Mouse (Mus musculus) kidney, postnatal 0 days (tissue): Measurements from ENCODE around the gene Pex11b. TPM values are rescaled to one million over a fixed set of nuclear protein-coding genes. Genes with fewer than 3 reads are reported as not detected.
A peak's percentile ranks its signal among the peaks of the same experiment; 100 is the strongest.

ENCODE experiments used
- ATAC-seq: fragments of 200-750 bp; cut with Nextera tagmentation; replicated peaks from 2 replicates; pipeline ENCODE4 v1.8.0; 2017; ENCODE audit warnings: low read depth, moderate number of reproducible peaks, moderate TSS enrichment, moderate library complexity; ENCODE audit not compliant: low FRiP score
- DNase-seq: peaks from one replicate; pipeline ENCODE4 v3.0.0-alpha.2; 2016; ENCODE audit warnings: low spot score
- H3K27ac ChIP-seq: fragments of 300-500 bp; sonication (generic); 2 replicates; pipeline ENCODE4 v1.5.1; 2014; ENCODE audit warnings: mild to moderate bottlenecking
- H3K27me3 ChIP-seq: fragments of 300-500 bp; sonication (generic); 2 replicates; pipeline ENCODE4 v1.6.1; 2014; ENCODE audit warnings: low read length, mixed read lengths; ENCODE audit not compliant: insufficient read depth
- H3K36me3 ChIP-seq: fragments of 300-500 bp; sonication (generic); 2 replicates; pipeline ENCODE4 v1.6.1; 2014; ENCODE audit warnings: low read length, mixed read lengths; ENCODE audit not compliant: insufficient read depth
- H3K4me1 ChIP-seq: fragments of 300-500 bp; sonication (generic); replicated peaks from 2 replicates; pipeline ENCODE4 v1.6.1; 2014; ENCODE audit warnings: antibody characterized with exemption, low read length, mixed read lengths; ENCODE audit not compliant: insufficient read depth
- H3K4me2 ChIP-seq: fragments of 300-500 bp; sonication (generic); 2 replicates; pipeline ENCODE4 v1.6.1; 2014; ENCODE audit warnings: mild to moderate bottlenecking, low read length, moderate library complexity, mixed read lengths
- H3K4me3 ChIP-seq: fragments of 300-500 bp; sonication (generic); replicated peaks from 2 replicates; pipeline ENCODE4 v1.5.1; 2014; ENCODE audit warnings: low read depth, low read length
- H3K9ac ChIP-seq: fragments of 300-500 bp; sonication (generic); 2 replicates; pipeline ENCODE4 v1.6.1; 2014; ENCODE audit warnings: low read depth, low read length
- H3K9me3 ChIP-seq: fragments of 300-500 bp; sonication (generic); replicated peaks from 2 replicates; pipeline ENCODE4 v1.6.1; 2016; ENCODE audit warnings: low read length, inconsistent platforms, mixed read lengths
- CTCF ChIP-seq: IDR thresholded peaks from 2 replicates; pipeline ENCODE4 v1.5.1; 2016; ENCODE audit warnings: antibody characterized with exemption, low read depth, mild to moderate bottlenecking, moderate library complexity
- WGBS: fragments of 180-500 bp; shearing (Covaris S2); extraction: QIAGEN DNeasy Blood & Tissue Kit; methylation state at CpG from one replicate; pipeline ENCODE4 v1.1.7; 2014; 5-methylcytosine and 5-hydroxymethylcytosine counted together
- polyA plus RNA-seq: library from polyadenylated mRNA; unstranded; fragments of >200 nt; fragmentation: Nextera tagmentation; extraction: Ambion mirVana; gene quantifications from 2 replicates; pipeline ENCODE4 v1.2.1, GENCODE M21; 2015

Gene Pex11b
- polyA plus RNA-seq, 1 experiment from 2014 or later, result 70.1 TPM

GRCm38 (mm10) chr3:96688854-96689253 is 53.7 kb downstream of the Pex11b start:
- H3K27ac ChIP-seq, result no peak overlapping the region
- no peaks in the 10 kb centered on the region for H3K36me3 ChIP-seq
- H3K4me1 ChIP-seq, result no peaks in the 10 kb centered on the region
- H3K4me2 ChIP-seq, result no peak overlapping the region
- DNase-seq, result no peak
- no peaks in the 10 kb centered on the region for H3K27me3 ChIP-seq
- H3K9me3 ChIP-seq, result no peaks in the 10 kb centered on the region
- no peak for ATAC-seq
- no peak overlapping the region for H3K9ac ChIP-seq
- H3K4me3 ChIP-seq, result no peak overlapping the region
- no peak for TF ChIP-seq CTCF
- 80% methylated on average over 11 of the region's 11 CpGs for WGBS

- Histone ChIP-seq H3K4me3 (no peak overlapping the region), H3K36me3 (no peaks in the 10 kb centered on the region), H3K9ac (no peak overlapping the region), H3K4me2 (no peak overlapping the region), H3K27ac (no peak overlapping the region), H3K27me3 (no peaks in the 10 kb centered on the region), H3K9me3 (no peaks in the 10 kb centered on the region), H3K4me1 (no peaks in the 10 kb centered on the region)
- WGBS, result 55% methylated on average over 3 of the region's 3 CpGs
- TF ChIP-seq CTCF, result peak; percentile 47; the same call in 1 of the 2 replicates
- no peak for DNase-seq
- no peak for ATAC-seq
Observed at GRCm38 (mm10) chr3:96690298-96690697, 55.1 kb downstream of the Pex11b start.

GRCm38 (mm10) chr3:96692506-96692905 is 57.3 kb downstream of the Pex11b start:
- Histone ChIP-seq H3K36me3 (no peaks in the 10 kb centered on the region), H3K27me3 (no peaks in the 10 kb centered on the region), H3K4me3 (no peak overlapping the region), H3K27ac (no peak overlapping the region), H3K9ac (no peak overlapping the region), H3K9me3 (no peaks in the 10 kb centered on the region), H3K4me1 (peaks cover 4% of the 10 kb centered on the region), H3K4me2 (no peak overlapping the region)
- peak; percentile 68 for TF ChIP-seq CTCF
- ATAC-seq, result no peak
- WGBS, result 11% methylated on average over 3 of the region's 3 CpGs
- DNase-seq, result peak; percentile 68

GRCm38 (mm10) chr3:96693579-96693978 is 58.4 kb downstream of the Pex11b start:
- 84% methylated on average over 1 of the region's 1 CpGs for WGBS

More at GRCm38 (mm10) chr3:96693579-96693978, 58.4 kb downstream of the Pex11b start:
- Histone ChIP-seq H3K36me3 (no peaks in the 10 kb centered on the region), H3K9me3 (no peaks in the 10 kb centered on the region), H3K4me3 (no peak overlapping the region), H3K27ac (no peak overlapping the region), H3K4me1 (peaks cover 10% of the 10 kb centered on the region), H3K4me2 (no peak overlapping the region), H3K27me3 (no peaks in the 10 kb centered on the region), H3K9ac (no peak overlapping the region)
- no peak for DNase-seq
- no peak for ATAC-seq
- TF ChIP-seq CTCF, result no peak

Other genes starting within 250 kb of the Pex11b start
- gene BC107364, start 183.1 kb upstream of the Pex11b start, polyA plus RNA-seq, result 0.40 and 0.51 TPM in 2 replicates
- 0.07 and 0.10 TPM in 2 replicates for gene Hfe2, start 110.2 kb upstream of the Pex11b start, polyA plus RNA-seq
- 241 and 254 TPM in 2 replicates for gene Txnip, start 77.4 kb upstream of the Pex11b start, polyA plus RNA-seq
- gene Gm16253, start 58.4 kb upstream of the Pex11b start, polyA plus RNA-seq, result not detected in 2 replicates
- gene Polr3gl, start 41.2 kb upstream of the Pex11b start, polyA plus RNA-seq, result 26.0 and 28.2 TPM in 2 replicates
- gene Ankrd34a, start 38.7 kb upstream of the Pex11b start, polyA plus RNA-seq, result 1.2 and 1.3 TPM in 2 replicates
- gene Lix1l, start 34.2 kb upstream of the Pex11b start, polyA plus RNA-seq, result 4.9 and 5.2 TPM in 2 replicates
- gene Rbm8a, start 5.4 kb upstream of the Pex11b start, polyA plus RNA-seq, result 100 and 111 TPM in 2 replicates
- gene Gm42957, start 98 bp downstream of the Pex11b start, polyA plus RNA-seq, result 0.06 TPM in 1 of 2 replicates, not detected in the other
- 0.42 and 0.59 TPM in 2 replicates for gene Itga10, start 10.2 kb downstream of the Pex11b start, polyA plus RNA-seq
- gene Ankrd35, start 34.8 kb downstream of the Pex11b start, polyA plus RNA-seq, result 1.0 and 1.3 TPM in 2 replicates
- gene Pias3, start 61.0 kb downstream of the Pex11b start, polyA plus RNA-seq, result 38.7 and 39.1 TPM in 2 replicates
- gene Nudt17, start 73.2 kb downstream of the Pex11b start, polyA plus RNA-seq, result 8.2 and 9.5 TPM in 2 replicates
- gene Polr3c, start 92.3 kb downstream of the Pex11b start, polyA plus RNA-seq, result 25.3 and 29.8 TPM in 2 replicates
- gene Rnf115, start 92.3 kb downstream of the Pex11b start, polyA plus RNA-seq, result 59.0 and 59.2 TPM in 2 replicates
- gene Pdzk1, start 193.9 kb downstream of the Pex11b start, polyA plus RNA-seq, result 322 and 401 TPM in 2 replicates
- 0.06 and 0.09 TPM in 2 replicates for gene Cd160, start 194.0 kb downstream of the Pex11b start, polyA plus RNA-seq